Mouse (Mus musculus) kidney, postnatal 4 days (tissue): Measurements from ENCODE around the gene Sap30.

Source experiments
- DNase-seq, 2 experiments: peaks; one replicate each; pipeline ENCODE4 v3.0.0; 2021; ENCODE audit warnings: mixed read lengths in 2 of 2

Sap30 gene

DNA sequence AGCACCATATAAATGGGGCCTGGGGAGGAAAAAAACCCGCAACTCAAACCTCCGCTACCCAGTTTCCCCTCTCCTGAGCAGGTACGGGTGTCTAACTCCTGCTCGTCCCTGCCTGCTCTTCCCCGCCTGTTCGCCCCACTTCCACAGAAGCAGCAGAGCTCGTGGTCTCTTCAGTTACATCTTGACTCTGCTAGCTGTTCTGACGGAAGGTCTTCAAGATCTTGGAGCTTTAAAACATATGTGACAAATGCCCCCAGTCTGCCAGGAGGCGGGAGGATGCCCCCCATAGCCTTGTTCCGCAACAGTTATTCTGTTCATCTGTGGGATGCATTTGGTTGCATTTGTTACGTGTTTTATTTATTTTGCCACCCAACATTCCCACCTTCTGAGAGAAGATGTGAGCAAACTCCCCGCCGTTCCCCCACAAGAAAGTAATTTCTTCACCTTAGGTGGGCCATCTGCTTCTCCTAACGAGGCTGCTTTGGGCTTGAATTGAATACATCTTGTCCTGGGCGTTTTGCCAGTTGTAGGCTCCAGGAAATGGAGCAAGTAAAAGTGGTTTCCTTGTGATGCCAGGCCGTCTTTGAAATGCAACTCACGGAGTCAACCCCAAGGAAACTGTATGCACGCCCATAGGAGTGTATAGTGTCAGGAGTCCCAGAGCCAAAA is 51.8 kb downstream of the Sap30 start:
- peak; percentile 28 to 42 for DNase-seq

GRCm38 (mm10) chr8:57432802-57433201 is 54.9 kb downstream of the Sap30 start:
- no peak for DNase-seq
